Mouse (Mus musculus): ENCODE measurements at regions not wholly inside any gene's neighbourhood (a gene's known extent, or its start where the extent isn't known, plus 50 kb on each side); places are given as distances from the start of the nearest gene placed in this dataset.

DNA sequence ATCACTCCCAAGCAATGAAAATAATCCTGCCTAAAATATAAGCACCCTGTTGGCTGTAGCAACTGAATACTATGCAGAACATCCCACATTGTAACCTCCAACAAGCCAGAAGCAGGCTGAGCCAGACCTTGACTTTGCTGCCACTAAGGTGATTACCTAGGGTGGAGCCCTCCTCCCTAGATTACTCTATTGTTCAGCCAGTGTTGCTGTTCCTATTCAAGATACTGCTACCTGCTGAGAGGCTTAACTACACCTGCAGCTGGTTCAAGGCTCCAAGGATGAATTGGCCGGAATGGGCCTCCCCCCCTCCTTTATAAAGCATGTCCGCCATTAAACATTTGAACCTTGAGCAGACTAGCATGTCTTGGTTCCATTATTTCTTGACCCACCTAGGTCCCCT, 311.3 kb upstream of the Lrrn1 start:
- TF ChIP-seq CTCF (IDR thresholded peaks at IDR 0.05; ENCODE audit: borderline replicate concordance, insufficient read depth, low read length): no peak
- no peak for TF ChIP-seq POLR2A (IDR thresholded peaks at IDR 0.05; ENCODE audit: low read depth, low read length)
